ENCODE assay signal across 14 mouse cellular contexts in the genomic region with DNA sequence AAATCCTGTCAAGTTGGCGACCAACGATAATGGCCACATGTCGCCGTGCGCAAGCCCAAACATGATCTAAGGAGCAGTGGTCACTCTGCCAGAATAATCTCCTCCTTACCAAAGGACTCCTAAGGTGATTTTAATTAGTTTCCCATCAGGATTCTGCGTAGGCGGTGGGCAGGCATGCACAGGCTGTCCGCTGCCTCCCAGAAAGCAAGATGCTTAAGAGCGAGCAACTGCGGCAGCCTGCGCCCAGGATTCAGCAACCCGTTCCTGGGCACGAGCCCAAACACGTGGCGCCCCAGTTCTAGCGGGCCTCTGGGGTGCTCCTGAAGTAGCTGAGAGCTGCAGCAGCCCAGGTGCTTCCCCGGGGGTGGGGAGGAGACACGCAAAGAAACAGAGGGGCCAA. TPM values are rescaled to one million over a fixed set of nuclear protein-coding genes. Genes with fewer than 3 reads are reported as not detected.
A peak's percentile ranks its signal among the peaks of the same experiment; 100 is the strongest.
DNase-seq lines count a peak whose midpoint lies in the region; TF ChIP-seq lines count a peak whose summit lies in the region.
"Had no signal": no experiment of that assay in that cellular context is flagged by ENCODE, and none has a peak within 500 bp of the region (broad histone marks: within the 10 kb centered on the region; RNA-seq: fewer than 3 reads in every experiment).

No protein-coding gene starts in this region.

- H3K9ac ChIP-seq in ES-Bruce4 (ENCODE audit: low read depth, poor library complexity, severe bottlenecking), result no peak overlapping the region
- H3K9ac ChIP-seq: embryonic facial prominence, embryonic 12.5 days; forebrain, postnatal 0 days; heart, embryonic 15.5 days; limb, embryonic 12.5 days; liver, embryonic 13.5 days had no signal

- intact Hi-C loops in gastrocnemius, postnatal 14 days (cut with DNase I; ENCODE audit: low total_unique reads), result no loop called here

- H3K4me1 ChIP-seq in ES-Bruce4 (ENCODE audit: control insufficient read depth, insufficient read depth, low read length), result peaks cover 2% of the 10 kb centered on the region
- H3K4me1 ChIP-seq: embryonic facial prominence, embryonic 12.5 days; heart, embryonic 15.5 days; liver, embryonic 13.5 days had no signal

- no peak for TF ChIP-seq POLR2A in ES-Bruce4 (IDR thresholded peaks at IDR 0.05; ENCODE audit: insufficient read depth, low read length)

- no peak overlapping the region for H3K27ac ChIP-seq in ES-Bruce4 (ENCODE audit: insufficient read depth, low read length)
- H3K27ac ChIP-seq: embryonic facial prominence, embryonic 12.5 days; gastrocnemius, adult 2 months; heart, adult 2 months; heart, embryonic 15.5 days; limb, embryonic 12.5 days; liver, embryonic 13.5 days had no signal

- TF ChIP-seq CTCF in ES-Bruce4 (IDR thresholded peaks at IDR 0.05; ENCODE audit: low read depth, low read length), result no peak

- DNase-seq in left cerebral cortex, adult 18-20 months (ENCODE audit: low spot score in 2 of 2), result peak; percentile 26 to 40
- DNase-seq in left cerebral cortex, adult 11 months (ENCODE audit: low spot score), result no peak
- DNase-seq in cerebellum, adult 11 months, result peak; percentile 71
- peak; percentile 71 to 80 for DNase-seq in cerebellum, postnatal 14 days
- no peak for DNase-seq in urinary bladder, postnatal 14 days (ENCODE audit: low spot score)
- DNase-seq in gastrocnemius, postnatal 14 days, result no peak
- DNase-seq: forebrain, postnatal 0 days; gastrocnemius, adult 2 months; heart, adult 2 months; liver, embryonic 13.5 days had no signal

- no peaks in the 10 kb centered on the region for H3K9me3 ChIP-seq in ES-Bruce4 (replicated peaks; ENCODE audit: control insufficient read depth, insufficient read depth, low read length, poor library complexity, severe bottlenecking)
- H3K9me3 ChIP-seq: embryonic facial prominence, embryonic 12.5 days; heart, embryonic 15.5 days; limb, embryonic 12.5 days; liver, embryonic 13.5 days had no signal

- TF ChIP-seq EP300 in ES-Bruce4 (IDR thresholded peaks at IDR 0.05; ENCODE audit: insufficient read depth, low read depth, low read length), result no peak

- no peaks in the 10 kb centered on the region for H3K27me3 ChIP-seq in ES-Bruce4 (ENCODE audit: control insufficient read depth, insufficient read depth, low read length, poor library complexity, severe bottlenecking)
- H3K27me3 ChIP-seq: embryonic facial prominence, embryonic 12.5 days; heart, embryonic 15.5 days; limb, embryonic 12.5 days; liver, embryonic 13.5 days had no signal

- H3K4me3 ChIP-seq in ES-Bruce4 (ENCODE audit: low read depth, low read length), result peak overlapping the region; percentile 2; the same call in 1 of the 2 replicates
- H3K4me3 ChIP-seq: embryonic facial prominence, embryonic 12.5 days; gastrocnemius, adult 2 months; heart, adult 2 months; heart, embryonic 15.5 days; limb, embryonic 12.5 days; liver, embryonic 13.5 days had no signal

- H3K36me3 ChIP-seq in ES-Bruce4 (ENCODE audit: control insufficient read depth, insufficient read depth, low read length, poor library complexity, severe bottlenecking), result peaks cover 11% of the 10 kb centered on the region
- H3K36me3 ChIP-seq: embryonic facial prominence, embryonic 12.5 days; heart, embryonic 15.5 days; limb, embryonic 12.5 days; liver, embryonic 13.5 days had no signal

RNA-seq across cellular contexts. Expression of a gene that starts 8.3 kb away (rescaled TPM):
- total RNA-seq in left cerebral cortex, adult 18-20 months (2021), result 10 to 100 TPM; 59.6 to 61.7 TPM
- polyA plus RNA-seq in ES-Bruce4 (2011; ENCODE audit: insufficient read depth, insufficient read length, low read depth, missing spikeins), result 111 and 112 TPM in 2 replicates
- total RNA-seq in gastrocnemius, postnatal 14 days (2021), result 1 to 10 TPM; 3.7 to 4.5 TPM

RNA-seq across cellular contexts. Expression of a gene that starts 52.1 kb away (rescaled TPM):
- total RNA-seq in left cerebral cortex, adult 18-20 months (2021), result 10 to 100 TPM; 28.5 to 37.6 TPM
- 16.8 and 17.1 TPM in 2 replicates for polyA plus RNA-seq in ES-Bruce4 (2011; ENCODE audit: insufficient read depth, insufficient read length, low read depth, missing spikeins)
- total RNA-seq in gastrocnemius, postnatal 14 days (2021), result 10 to 100 TPM; 25.2 to 38.5 TPM

Comparison
In these comparisons a context has a peak if more than half of its experiments do, and no peak if none do; other contexts are left out.
1. DNase-seq: peak in left cerebral cortex, adult 18-20 months (2 of 2), cerebellum, adult 11 months (single experiment) and cerebellum, postnatal 14 days (2 of 2); none in left cerebral cortex, adult 11 months (single experiment), urinary bladder, postnatal 14 days (single experiment) and gastrocnemius, postnatal 14 days (single experiment).
2. RNA of a gene that starts 8.3 kb away (total RNA-seq): 59.6 to 61.7 TPM in left cerebral cortex, adult 18-20 months; 3.7 to 4.5 TPM in gastrocnemius, postnatal 14 days; every median in the first group is over 10 times any median in the second.